Mouse (Mus musculus) cerebellum, adult (tissue): ENCODE measurements around the gene Camk2n1.

Experiments
- ATAC-seq: cut with Nextera tagmentation; 2 replicates; pipeline ENCODE4 v1.9.2; 2017; ENCODE audit warnings: mild to moderate bottlenecking, moderate library complexity, mixed read lengths; ENCODE audit not compliant: insufficient number of reproducible peaks, low FRiP score, low TSS enrichment

Camk2n1 gene

DNA sequence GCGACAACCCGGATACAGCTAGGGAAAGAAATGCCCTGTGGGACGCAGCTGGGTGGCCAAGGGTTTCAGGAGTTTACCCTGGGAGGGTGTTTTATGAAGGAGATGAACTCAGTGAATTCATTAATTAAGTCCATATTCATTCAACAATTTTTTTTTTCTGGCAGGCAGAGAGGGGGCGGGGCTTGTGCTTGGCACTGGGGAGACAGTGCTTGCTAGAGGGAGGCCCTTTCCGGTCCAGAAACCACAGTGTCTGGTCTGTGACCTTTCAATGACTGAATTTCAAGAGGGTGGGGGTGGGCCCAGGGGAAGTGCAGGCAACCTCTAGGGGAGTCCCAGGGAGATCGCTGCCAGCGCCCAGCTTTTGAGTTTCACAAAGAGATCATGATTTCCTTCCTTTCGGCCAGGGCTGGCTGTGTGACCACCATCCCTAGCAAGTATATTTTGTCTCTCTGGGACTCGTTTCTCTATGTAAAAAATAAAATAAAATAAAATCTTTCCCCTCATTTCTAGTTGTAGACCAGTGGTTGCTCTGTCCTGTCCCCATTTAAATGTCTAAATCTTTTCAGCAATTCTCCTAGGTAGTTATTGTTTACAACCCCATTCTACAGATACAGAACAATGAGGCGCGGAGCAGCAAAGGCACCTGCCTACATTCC is 9.8 kb downstream of the Camk2n1 start:
- no peak for ATAC-seq

DNA sequence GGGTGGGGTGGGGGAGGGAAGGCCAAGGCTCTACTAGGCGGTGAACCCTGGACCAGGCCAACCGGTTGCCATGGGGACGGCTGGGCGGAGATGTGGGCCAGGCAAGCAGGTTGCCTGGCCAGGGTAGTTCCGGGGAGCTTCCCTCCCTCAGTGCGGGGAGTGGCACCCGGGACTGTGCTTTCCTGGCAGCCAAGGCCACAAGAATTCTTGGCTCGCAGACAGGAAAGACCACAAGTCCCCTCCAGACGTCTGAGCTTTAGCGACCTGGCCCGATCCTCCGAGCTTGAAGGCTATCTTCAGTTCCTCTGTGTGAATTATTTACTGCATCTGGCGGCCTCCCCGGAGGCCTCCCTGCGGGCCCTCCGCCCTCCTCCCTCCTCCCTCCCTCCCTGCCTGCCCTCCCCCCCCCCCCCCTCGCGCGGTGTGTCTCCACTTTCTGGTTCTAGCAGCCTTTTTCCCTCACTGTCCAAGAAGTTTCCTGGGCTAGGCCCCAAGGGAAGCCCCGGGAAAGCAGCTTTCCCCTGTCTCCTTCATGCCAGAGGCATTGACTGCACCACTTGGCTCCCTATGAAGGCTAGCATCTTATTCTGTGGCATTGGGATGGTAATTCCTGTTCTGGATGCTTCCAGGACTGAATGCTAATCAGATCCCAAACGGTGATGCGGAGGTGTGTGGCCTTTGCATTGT is 10.7 kb downstream of the Camk2n1 start:
- 0 out of 2 replicates have a peak, but pooled peaks have one; percentile 34 for ATAC-seq

- ATAC-seq: no peak
Observed at GRCm38 (mm10) chr4:138465446-138465845, 11.3 kb downstream of the Camk2n1 start.

- ATAC-seq: no peak
Observed at GRCm38 (mm10) chr4:138466690-138467089, 12.6 kb downstream of the Camk2n1 start.

- no peak for ATAC-seq
Observed at GRCm38 (mm10) chr4:138467451-138467850, 13.3 kb downstream of the Camk2n1 start.

DNA sequence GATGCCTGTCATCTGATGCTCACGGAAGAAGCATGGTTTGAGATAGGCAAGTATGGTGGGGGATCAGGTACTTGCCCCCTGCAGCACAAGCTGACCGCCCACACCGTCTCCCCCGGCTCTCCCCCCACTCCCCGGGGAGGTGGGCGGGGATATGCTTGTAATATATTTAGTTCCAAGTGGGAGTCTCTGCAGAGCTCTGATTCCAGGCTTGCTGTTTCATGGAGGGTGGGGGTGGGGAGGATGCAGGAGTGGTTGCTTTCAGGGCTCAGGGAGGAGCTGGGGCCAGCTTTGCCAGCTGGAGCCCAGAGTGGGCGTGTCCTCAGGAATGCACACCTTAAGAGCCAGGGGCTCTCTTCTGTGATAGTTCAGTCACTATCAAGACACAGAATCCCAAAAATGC is 15.0 kb downstream of the Camk2n1 start:
- no peak for ATAC-seq

DNA sequence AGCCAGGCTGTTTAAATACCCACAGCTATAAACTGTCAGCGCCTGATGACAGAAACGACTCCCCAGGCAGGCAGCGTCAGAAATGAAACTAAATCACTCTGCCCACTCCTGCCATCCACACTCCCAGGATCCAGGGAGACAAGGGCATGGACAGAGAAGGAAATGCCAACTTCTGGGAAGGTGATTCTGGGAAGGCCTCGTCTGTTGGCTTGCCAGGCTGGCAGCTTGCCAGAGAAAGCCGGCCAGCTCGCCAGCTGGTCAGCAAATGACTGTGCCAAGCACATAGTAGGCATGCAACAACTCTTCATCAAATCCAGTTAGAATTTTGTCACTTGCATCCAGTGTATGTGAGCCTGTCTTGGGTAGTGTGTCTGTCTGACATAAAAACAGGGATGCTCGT is 17.1 kb downstream of the Camk2n1 start:
- ATAC-seq: no peak

- ATAC-seq: no peak
Observed at GRCm38 (mm10) chr4:138479595-138479994, 25.5 kb downstream of the Camk2n1 start.

- ATAC-seq: no peak
Observed at GRCm38 (mm10) chr4:138480962-138481361, 26.8 kb downstream of the Camk2n1 start.

DNA sequence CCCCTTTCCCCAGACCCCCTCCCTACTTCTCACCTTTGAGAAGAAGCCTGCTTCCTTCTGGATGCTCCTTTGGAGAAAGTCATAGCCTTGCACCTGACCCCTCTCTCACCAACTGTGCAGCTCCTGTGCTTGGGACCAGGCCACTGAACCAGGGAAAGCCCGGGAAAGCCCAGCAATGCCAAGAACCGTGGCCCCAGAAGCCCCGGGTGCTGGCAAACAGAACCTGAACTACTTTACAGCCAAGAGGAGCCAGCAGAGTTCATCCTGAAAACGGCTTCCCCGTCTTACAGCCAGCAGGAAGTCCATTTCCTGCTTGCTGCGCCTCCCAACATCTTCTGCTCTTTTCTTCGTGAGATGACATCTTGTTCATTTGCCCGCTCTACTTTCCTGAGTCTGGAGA is 28.6 kb downstream of the Camk2n1 start:
- no peak for ATAC-seq

DNA sequence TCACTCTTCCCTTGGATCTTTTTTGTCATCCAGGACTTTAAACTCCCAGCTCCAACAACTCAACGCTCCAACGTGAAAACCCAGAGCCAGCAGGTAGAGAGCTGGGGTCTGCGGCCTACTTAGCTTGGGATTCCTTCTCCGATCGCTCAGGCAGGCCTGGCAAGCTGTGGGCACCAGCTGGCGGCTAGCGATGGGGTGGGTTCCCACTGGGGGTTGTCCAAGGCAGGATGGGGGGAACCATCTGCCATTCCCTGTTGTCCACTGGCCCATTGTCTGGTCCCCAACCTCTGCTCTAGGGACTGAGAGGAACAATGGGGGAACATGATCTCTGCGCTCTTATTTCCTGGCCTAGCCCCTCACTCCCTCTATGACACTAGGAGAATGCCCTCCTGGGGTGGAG is 34.1 kb downstream of the Camk2n1 start:
- no peak for ATAC-seq

DNA sequence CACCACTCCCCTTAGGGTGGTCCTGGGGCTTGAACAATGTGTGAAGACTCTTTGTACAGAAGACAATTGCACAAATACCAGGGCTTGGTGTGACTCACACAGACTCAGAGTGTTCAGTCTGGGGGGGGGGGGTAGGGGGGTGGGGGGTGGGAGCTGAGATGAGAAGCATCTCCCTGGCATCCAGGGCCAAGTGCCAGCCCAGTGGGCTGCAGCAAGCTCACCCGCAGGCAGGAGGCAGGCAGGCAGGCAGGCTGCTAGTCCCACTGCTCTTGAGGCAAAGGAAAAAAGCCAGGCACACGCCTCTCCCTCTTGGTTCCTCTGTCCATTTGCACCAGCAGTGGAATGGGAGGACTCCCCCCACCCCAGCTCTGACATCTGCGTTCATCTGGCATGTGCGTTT is 37.0 kb downstream of the Camk2n1 start:
- ATAC-seq: no peak

DNA sequence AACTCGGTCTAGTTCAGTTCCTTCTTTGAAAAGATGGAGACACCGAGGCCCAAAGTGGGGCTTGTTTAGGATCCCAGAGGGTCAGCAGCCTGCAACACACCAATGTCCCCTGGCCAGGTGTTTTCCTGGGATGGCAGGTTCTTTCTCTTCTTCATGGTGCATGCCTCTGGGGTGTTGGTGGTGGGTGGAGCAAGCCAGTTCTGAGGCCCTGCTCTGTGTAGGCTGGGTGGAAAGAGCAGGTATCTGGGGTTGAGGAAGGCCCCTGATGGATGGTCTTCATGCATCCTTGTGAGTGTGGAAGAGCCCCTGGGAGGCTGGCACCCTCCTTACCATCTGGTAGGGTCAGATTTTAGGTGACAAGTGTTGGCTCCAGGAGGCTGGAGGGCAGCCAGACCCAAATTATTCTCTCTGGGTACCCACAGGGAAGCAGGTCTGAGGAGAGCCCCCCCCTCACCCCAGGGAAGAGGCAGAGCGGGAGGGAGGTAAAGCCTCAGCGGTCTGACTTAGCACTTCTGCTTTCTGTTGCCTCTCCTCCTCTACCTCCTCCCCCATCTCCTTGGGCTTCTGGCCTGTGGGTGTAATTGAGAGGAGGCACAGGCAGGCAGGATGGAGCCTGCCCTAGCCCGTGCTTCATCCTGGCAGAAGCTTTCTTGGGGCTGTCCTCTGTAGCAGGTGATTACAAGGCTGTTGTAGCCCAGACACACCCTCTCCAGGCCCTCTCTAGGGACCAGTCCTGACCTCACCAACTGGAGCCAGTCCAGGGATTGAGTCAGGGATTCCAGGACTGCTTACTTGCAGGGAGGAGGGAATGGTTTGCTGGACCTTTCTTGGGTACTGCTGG is 39.3 kb downstream of the Camk2n1 start:
- ATAC-seq: no peak

GRCm38 (mm10) chr4:138494905-138495304 is 40.8 kb downstream of the Camk2n1 start:
- no peak for ATAC-seq

GRCm38 (mm10) chr4:138495775-138496174 is 41.7 kb downstream of the Camk2n1 start:
- ATAC-seq: no peak

DNA sequence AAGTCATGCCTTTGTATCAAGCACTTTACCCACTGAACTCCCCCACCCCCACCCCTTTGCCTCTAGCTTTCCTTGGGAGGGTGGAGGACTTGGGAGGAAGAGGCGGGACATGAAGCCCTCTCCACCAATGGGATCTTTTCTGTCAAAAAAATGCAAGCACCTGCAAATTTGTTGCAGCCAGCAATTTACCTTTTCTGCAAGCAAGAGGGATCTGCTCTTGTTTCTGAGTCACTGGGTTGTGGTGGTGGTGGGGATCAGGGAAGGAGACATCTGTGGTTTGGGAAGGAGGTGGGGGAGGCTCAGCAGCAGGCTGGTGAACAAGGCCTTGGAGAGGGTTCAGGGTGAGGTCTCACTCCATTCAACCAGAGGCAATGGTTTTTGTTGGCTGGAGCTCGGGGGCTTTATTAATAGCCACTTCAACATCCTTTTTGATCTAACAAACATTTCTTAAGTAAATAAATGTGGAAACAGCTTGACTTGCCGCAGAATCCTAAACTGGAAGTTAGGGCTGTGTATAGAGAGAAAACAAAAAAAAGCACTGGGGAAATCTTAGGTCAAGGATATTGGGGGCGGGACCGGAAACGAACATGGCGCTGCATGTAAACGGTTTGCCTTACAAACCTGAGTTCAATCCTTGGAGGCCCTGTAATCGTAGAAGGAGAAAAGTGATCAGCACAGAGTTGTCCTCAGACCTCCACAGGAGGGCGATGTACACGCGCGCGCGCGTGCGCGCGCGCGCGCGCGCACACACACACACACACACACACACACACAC is 42.8 kb downstream of the Camk2n1 start:
- ATAC-seq: no peak

DNA sequence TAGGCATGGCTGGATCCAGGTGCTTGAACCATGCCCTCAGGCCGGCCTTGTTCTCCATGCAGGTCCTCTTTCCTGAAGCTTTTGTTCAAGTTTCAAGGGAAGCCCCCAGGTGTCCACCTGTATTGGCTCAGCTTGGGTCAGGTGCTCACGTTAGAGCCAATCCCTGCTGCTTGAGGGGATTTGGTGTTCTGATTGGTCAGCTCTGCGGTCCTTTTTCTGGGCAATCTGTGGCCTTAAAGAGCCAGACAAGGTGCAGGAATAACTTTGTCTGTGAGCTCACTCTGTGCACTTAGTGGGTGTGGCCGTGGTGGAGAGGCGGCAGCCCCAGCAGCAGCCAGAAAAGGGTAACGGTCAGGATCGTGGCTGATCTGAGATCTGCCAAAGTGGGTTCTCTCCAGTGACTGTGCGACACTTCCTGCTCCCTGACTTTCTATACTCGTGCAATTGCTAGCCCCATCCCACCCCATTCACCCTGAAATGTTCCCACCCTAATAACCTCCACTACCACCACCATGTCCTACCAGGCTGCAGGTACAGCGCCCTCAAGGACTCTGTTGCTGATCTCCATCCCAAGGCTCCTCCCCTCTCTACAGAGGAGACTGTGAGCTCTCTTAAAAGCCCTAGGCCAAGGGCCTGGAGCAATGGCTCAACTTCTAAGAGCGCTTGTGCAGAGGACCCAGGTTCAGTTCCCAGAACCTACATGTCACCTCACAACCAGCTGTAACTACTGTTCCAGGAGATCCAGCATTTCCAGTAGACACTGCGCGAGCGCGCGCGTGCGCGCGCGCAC is 45.9 kb downstream of the Camk2n1 start:
- no peak for ATAC-seq

DNA sequence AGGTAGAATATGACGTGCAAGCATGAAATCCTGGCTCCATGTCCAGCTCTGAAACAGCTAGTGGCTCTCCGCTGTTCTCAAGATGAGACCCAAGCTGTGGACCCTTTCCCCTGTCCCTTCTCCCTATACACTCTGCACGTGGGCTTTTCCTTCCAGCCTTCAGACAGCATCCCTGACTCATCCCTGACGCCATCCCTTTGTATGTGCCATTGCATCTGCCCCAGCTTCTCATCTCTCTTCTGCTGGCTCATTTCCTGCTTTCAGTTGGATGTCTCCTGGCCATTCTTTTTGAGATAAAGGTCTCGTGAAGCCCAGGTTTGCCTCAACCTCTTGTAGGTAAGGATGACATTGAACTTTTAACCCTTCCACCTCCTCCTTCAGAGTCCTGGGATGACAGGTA is 46.9 kb downstream of the Camk2n1 start:
- ATAC-seq: no peak

DNA sequence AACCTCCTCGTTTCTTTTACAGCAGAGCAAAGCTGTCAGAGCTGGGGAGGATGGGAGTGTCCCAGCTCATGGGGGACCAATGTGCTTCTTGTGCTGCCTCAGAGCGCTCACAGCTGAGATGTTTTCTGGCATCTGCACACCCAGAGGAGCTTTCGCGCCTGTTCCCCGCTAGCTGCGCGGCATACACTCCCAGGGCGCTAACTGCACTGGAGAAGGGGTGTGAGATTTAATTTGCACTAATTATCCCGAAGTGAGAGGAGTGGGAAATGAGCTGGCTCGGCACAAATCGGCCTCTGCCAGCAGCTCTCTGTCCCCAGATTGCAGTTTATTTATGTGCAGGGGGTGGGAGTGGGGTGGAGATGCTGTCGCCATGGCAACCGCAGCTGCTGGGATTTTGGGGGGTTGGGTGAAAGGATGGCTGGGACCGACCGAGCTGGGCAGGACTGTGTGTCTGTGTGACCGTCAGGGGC is 50.6 kb downstream of the Camk2n1 start:
- no peak for ATAC-seq
